ENCODE assay signal across 8 mouse cellular contexts in genomic region chr2:158673493-158673892, GRCm38 (mm10). TPM values are rescaled to one million over a fixed set of nuclear protein-coding genes. Genes with fewer than 3 reads are reported as not detected.
DNase-seq lines count a peak whose midpoint lies in the region; ATAC-seq lines count a peak whose summit lies in the region.

No protein-coding gene starts in this region.

- H3K4me1 ChIP-seq in heart, embryonic 11.5 days (ENCODE audit: control insufficient read depth, insufficient read depth, low read length) = peaks cover 26% of the 10 kb centered on the region
- peaks cover 20 to 21% of the 10 kb centered on the region in 2 experiments for H3K4me1 ChIP-seq in heart, embryonic 14.5 days (ENCODE audit: control insufficient read depth in 2 of 2, insufficient read depth in 2 of 2, low read length in 2 of 2)
- H3K4me1 ChIP-seq in neural tube, embryonic 13.5 days (replicated peaks) = peaks cover 30% of the 10 kb centered on the region

- no peak overlapping the region for H3K4me3 ChIP-seq in heart, embryonic 11.5 days (ENCODE audit: low read depth, low read length)
- H3K4me3 ChIP-seq in heart, embryonic 14.5 days (ENCODE audit: control insufficient read depth in 1 of 2, insufficient read depth in 1 of 2, low read depth in 1 of 2, low read length in 2 of 2) = no peak overlapping the region
- H3K4me3 ChIP-seq in neural tube, embryonic 13.5 days = no peak overlapping the region

- intact Hi-C loops in heart, postnatal 25 days (cut with DNase I) = loop anchor here (2.0 kb wide), 2 partner anchors 15 to 61 kb away; no protein-coding TSS in a partner anchor

- no peak; the same call in 1 of the 2 replicates for ATAC-seq in heart, embryonic 11.5 days (replicated peaks; ENCODE audit: insufficient number of reproducible peaks, low FRiP score, low TSS enrichment)
- ATAC-seq in heart, embryonic 14.5 days (ENCODE audit: insufficient number of reproducible peaks, insufficient read depth, low FRiP score, low read depth) = no peak
- peak; percentile 46 for ATAC-seq in neural tube, embryonic 13.5 days (ENCODE audit: low read depth)
- no peak for ATAC-seq in megakaryocyte, adult 5-6 weeks (ENCODE audit: poor library complexity, severe bottlenecking)

- H3K27me3 ChIP-seq in heart, embryonic 11.5 days (ENCODE audit: control insufficient read depth, insufficient read depth, low read length) = peaks cover 13% of the 10 kb centered on the region
- peaks cover 13% of the 10 kb centered on the region for H3K27me3 ChIP-seq in heart, embryonic 14.5 days (ENCODE audit: control insufficient read depth, insufficient read depth, low read length)
- peaks cover 30% of the 10 kb centered on the region for H3K27me3 ChIP-seq in neural tube, embryonic 13.5 days

- 52% methylated on average over 4 of the region's 4 CpGs for WGBS in heart, embryonic 11.5 days (ENCODE audit: insufficient replicate concordance)
- 72% methylated on average over 4 of the region's 4 CpGs for WGBS in heart, embryonic 14.5 days
- WGBS in neural tube, embryonic 13.5 days = 40% methylated on average over 4 of the region's 4 CpGs

- no peak overlapping the region for H3K9ac ChIP-seq in heart, embryonic 11.5 days (ENCODE audit: low read depth, low read length)
- H3K9ac ChIP-seq in heart, embryonic 14.5 days (ENCODE audit: low read length) = no peak overlapping the region
- H3K9ac ChIP-seq in neural tube, embryonic 13.5 days = no peak overlapping the region

- H3K9me3 ChIP-seq in heart, embryonic 11.5 days (replicated peaks; ENCODE audit: control insufficient read depth, low read length) = no peaks in the 10 kb centered on the region
- no peaks in the 10 kb centered on the region for H3K9me3 ChIP-seq in heart, embryonic 14.5 days (ENCODE audit: control insufficient read depth, low read length)
- H3K9me3 ChIP-seq in neural tube, embryonic 13.5 days = no peaks in the 10 kb centered on the region

- H3K36me3 ChIP-seq in heart, embryonic 11.5 days (ENCODE audit: control insufficient read depth, insufficient read depth, low read length) = no peaks in the 10 kb centered on the region
- H3K36me3 ChIP-seq in heart, embryonic 14.5 days (ENCODE audit: control insufficient read depth, insufficient read depth, low read length) = no peaks in the 10 kb centered on the region
- H3K36me3 ChIP-seq in neural tube, embryonic 13.5 days = no peaks in the 10 kb centered on the region

- no peak overlapping the region; the same call in 1 of the 2 replicates for H3K4me2 ChIP-seq in heart, embryonic 11.5 days
- H3K4me2 ChIP-seq in heart, embryonic 14.5 days (ENCODE audit: low read length) = no peak overlapping the region
- H3K4me2 ChIP-seq in neural tube, embryonic 13.5 days = no peak overlapping the region

- no peak for DNase-seq in heart, postnatal 25 days (ENCODE audit: low spot score)
- peak; percentile 73 to 78 for DNase-seq in B cell, adult 2 months
- DNase-seq in right cerebral cortex, postnatal 36 days (ENCODE audit: low spot score in 2 of 2) = no peak
- no peak for DNase-seq in urinary bladder, postnatal 36 days (ENCODE audit: low spot score in 2 of 2)

- H3K27ac ChIP-seq in heart, embryonic 11.5 days (ENCODE audit: low read depth, low read length) = peak overlapping the region; percentile 41; the same call in 1 of the 2 replicates
- peak overlapping the region; percentile 32 to 75 for H3K27ac ChIP-seq in heart, embryonic 14.5 days (replicated peaks in 1 of 2; ENCODE audit: control insufficient read depth in 1 of 2, insufficient read depth in 1 of 2, low read depth in 2 of 2, low read length in 2 of 2)
- peak overlapping the region; percentile 79 for H3K27ac ChIP-seq in neural tube, embryonic 13.5 days (replicated peaks)

RNA-seq across cellular contexts. Expression of gene Ppp1r16b, which starts 8.3 kb away (rescaled TPM):
- polyA plus RNA-seq in heart, embryonic 11.5 days (2014; fragmentation: Nextera tagmentation; extraction: Ambion mirVana) = 4.5 TPM in 2 replicates
- 10 to 100 TPM; 15.0 to 15.3 TPM for total RNA-seq in heart, postnatal 25 days (2021)
- 4.7 and 6.0 TPM in 2 replicates for polyA plus RNA-seq in heart, embryonic 14.5 days (2014; fragmentation: Nextera tagmentation; extraction: Ambion mirVana)
- polyA plus RNA-seq in neural tube, embryonic 13.5 days (2015; fragmentation: Nextera tagmentation; extraction: Ambion mirVana) = 9.8 and 9.9 TPM in 2 replicates
- total RNA-seq in megakaryocyte, adult 5-6 weeks (2015) = 0.58 and 0.98 TPM in 2 replicates
- 0.70 and 1.3 TPM in 2 replicates for total RNA-seq in megakaryocyte, adult 5-6 weeks (2017)

RNA-seq across cellular contexts. Expression of gene Actr5, which starts 48.8 kb away (rescaled TPM):
- polyA plus RNA-seq in heart, embryonic 11.5 days (2014; fragmentation: Nextera tagmentation; extraction: Ambion mirVana) = 8.7 and 8.8 TPM in 2 replicates
- total RNA-seq in heart, postnatal 25 days (2021) = 1 to 10 TPM; 5.3 to 5.5 TPM
- 7.9 and 8.6 TPM in 2 replicates for polyA plus RNA-seq in heart, embryonic 14.5 days (2014; fragmentation: Nextera tagmentation; extraction: Ambion mirVana)
- polyA plus RNA-seq in neural tube, embryonic 13.5 days (2015; fragmentation: Nextera tagmentation; extraction: Ambion mirVana) = 10.5 and 11.1 TPM in 2 replicates
- total RNA-seq in megakaryocyte, adult 5-6 weeks (2015) = 7.1 and 8.0 TPM in 2 replicates
- 13.0 and 13.1 TPM in 2 replicates for total RNA-seq in megakaryocyte, adult 5-6 weeks (2017)

Comparison
In these comparisons a context has a peak if more than half of its experiments do, and no peak if none do; other contexts are left out.
1. DNase-seq: peak in B cell, adult 2 months (2 of 2); none in heart, postnatal 25 days (single experiment), right cerebral cortex, postnatal 36 days (0 of 2) and urinary bladder, postnatal 36 days (0 of 2).
2. Peak in every context shown above with its lines, with median percentiles within 50 percentile points of each other: H3K27ac ChIP-seq.